Mouse (Mus musculus) T-cell, adult 2 months (primary cell): Measurements from ENCODE around the gene Glg1.
"Not testable (repeated sequence)": the region's sequence is repeated elsewhere in the genome, so short reads cannot be mapped to it uniquely, and the experiment has no call there.

Experiments
- DNase-seq: peaks from one replicate; pipeline ENCODE4 v3.0.0; 2022; ENCODE audit warnings: low spot score

The Glg1 gene

GRCm38 (mm10) chr8:111252487-111253112, 6.4 kb downstream of the Glg1 start:
- no peak for DNase-seq

GRCm38 (mm10) chr8:111250111-111250510, 8.9 kb downstream of the Glg1 start:
- DNase-seq: no peak

DNA sequence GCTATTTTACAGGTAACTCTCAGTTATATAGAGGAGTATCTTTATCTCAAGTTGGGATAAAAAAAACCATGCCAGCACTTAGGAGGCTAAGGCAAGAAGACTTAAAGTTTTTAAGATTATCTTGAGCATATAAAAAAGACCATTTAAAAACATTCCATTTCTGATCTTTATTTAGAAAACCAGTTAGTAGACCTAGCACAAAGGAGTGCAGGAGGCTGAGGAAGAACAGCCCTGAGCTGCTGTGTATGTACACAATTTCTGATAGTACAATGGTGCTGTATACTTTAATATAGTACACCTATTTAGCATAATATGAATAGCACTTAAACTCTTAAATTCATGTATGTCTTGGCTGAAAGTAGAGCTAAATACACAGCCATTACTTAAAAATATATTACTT, 10.9 kb downstream of the Glg1 start:
- no peak for DNase-seq

GRCm38 (mm10) chr8:111246864-111247263, 12.2 kb downstream of the Glg1 start:
- not testable (repeated sequence) for DNase-seq

- DNase-seq: no peak
Observed at GRCm38 (mm10) chr8:111246287-111246830, 12.7 kb downstream of the Glg1 start.

GRCm38 (mm10) chr8:111237301-111237700, 21.7 kb downstream of the Glg1 start:
- DNase-seq: no peak

DNA sequence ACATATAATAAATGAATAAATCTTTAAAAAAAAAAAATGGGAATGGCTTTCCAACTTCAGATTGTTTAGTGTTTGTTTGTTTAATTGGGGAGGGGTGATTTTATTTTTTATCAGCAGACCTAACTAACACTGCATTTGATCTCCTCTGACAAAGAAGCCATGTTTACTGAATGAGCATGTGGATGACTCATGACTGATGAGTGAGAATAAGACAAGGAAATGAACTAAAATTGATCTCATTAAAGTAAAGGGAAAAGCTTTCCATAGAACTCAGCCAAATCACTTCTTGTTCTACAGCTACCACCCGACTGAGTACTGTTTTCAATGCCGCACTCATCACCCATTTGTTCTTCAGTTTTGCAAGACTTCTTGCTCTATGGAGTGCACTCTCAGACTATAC, 25.3 kb downstream of the Glg1 start:
- no peak for DNase-seq

DNA sequence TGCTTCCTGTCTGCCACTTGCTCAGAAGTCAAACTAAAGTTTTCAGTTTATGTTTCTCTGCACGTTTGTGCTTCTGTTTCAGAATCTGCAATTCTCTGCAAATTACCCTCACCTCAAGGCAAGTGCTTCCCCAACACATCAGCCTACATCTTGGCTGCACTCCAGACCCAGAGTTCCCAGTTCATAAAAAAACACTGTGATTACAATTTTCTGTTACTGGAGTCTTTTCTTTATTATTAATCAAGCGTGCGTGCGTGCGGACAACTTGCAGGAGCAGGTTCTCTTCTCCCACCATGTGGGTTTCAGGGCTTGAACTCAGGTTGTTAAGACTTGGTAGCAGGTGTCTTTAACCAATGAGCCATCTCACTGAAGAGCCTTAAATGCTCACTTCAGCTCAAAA, 34.9 kb downstream of the Glg1 start:
- DNase-seq: no peak

GRCm38 (mm10) chr8:111218107-111218506, 40.9 kb downstream of the Glg1 start:
- DNase-seq: no peak

- no peak for DNase-seq
Observed at GRCm38 (mm10) chr8:111213406-111213805, 45.6 kb downstream of the Glg1 start.

DNA sequence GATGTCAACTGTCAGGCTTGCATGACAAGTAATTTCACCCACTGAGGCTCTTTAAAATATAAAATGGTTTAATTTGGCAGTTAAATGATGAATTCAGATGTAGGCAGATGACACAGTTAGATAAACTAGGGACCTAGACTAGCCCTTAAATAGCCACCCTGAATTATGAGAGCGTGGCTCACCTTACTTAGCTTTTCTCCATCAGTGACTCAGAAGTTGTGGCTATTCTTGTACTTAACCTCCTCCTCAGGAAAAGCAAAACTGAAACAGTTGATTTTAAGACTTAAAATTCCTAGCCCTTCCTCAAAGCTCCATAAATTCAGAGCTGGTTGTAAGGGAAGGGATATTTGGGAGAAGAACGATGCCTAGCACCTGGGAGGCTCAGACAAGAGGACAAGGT, 47.8 kb downstream of the Glg1 start:
- no peak for DNase-seq

- DNase-seq: no peak
Observed at GRCm38 (mm10) chr8:111209874-111210273, 49.1 kb downstream of the Glg1 start.

DNA sequence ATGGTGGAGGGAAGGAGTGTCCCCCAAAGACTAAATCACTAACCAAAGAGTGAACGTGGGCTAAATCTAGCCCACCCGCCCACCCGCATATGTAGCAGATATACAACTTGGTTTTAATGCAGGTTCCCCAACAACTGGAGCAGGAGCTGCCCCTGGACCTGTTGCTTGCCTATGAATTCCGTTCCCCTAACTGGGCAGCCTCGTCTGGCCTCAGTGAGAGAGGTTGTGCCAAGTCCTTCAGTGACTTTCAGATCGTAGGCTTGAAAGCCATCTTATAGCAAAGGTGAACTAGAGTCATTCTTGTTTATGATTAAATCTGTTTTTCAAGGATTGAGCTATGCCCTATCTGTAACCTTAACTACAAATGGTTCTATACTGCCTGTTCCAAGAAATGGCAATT, 52.7 kb downstream of the Glg1 start:
- DNase-seq: no peak

- no peak for DNase-seq
Observed at GRCm38 (mm10) chr8:111205033-111205432, 54.0 kb downstream of the Glg1 start.

DNA sequence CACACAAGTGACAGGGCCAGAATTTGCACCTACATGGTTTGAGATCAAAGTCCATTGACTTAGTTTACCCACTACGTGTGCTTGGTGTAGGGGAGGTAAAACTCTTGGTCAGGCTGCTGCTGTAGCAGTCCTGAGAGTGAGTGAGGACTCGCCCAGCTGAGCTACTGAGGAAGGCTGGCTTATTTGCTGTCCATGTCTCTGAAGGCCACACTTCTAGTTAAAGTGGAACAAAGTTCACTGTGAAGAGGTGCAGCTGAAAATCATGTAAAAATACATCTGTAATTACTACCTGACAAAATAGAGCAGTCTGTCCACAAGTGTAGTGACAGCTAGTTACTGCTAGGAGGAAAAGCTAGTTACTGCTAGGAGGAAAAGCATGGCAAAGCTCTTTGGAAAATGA, 55.7 kb downstream of the Glg1 start:
- DNase-seq: no peak

DNA sequence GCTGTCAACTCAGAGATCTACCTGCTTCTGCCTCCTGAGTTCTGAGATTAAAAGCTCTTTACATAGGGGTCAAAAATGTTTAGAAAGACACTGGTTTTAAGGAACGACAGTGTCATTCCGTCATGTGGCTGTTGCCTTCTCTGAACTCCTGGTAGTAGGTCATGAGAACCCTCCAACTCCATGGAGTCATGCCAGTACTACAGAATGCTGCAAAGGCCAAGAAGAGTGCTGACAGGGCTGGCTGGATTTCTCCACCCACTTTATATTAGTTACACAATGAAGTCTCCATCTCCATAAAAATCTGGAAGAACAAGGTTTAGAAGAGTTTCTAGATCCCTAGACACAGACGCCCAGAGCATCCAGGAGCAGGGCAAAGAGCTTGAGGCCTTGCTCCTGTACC, 61.0 kb downstream of the Glg1 start:
- DNase-seq: no peak

DNA sequence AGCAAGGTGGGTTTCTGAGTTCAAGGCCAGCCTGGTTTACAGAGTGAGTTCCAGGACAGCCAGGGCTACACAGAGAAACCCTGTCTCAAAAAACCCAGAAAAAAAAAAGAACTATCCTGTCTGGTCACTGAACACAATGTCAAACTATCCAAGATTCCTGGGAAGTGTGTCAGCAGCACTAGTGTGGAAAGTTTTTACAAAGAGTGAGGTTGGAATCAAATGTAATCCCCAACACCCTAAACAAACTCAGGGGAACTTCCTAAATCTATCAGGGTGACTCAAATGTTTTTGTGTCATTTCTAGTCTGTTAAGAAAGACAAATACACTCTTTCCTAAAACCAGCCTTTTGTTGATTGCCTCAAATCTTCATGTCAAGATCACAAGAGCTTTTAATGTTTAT, 62.8 kb downstream of the Glg1 start:
- DNase-seq: no peak

- DNase-seq: no peak
Observed at GRCm38 (mm10) chr8:111188594-111189211, 70.3 kb downstream of the Glg1 start.

DNA sequence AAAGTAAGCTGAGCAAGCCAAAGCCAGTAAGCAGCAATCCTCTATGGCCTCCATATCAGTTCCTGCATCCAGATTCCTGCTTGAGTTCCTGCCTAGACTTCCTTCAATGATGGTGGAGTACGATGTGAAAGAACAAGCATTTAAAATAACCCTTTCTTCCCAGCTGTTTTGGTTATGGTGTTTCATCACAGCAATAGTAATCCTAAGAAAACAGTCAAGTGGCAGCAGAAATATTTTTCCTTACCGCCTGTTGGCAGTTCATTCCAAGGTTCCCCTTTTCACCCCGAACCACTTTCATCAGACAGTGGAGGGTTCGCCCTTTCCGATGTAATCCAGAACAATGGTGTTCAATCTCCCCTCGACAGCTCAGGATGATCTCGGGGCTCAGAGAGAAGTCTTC, 71.5 kb downstream of the Glg1 start:
- DNase-seq: no peak

- no peak for DNase-seq
Observed at GRCm38 (mm10) chr8:111185472-111185947, 73.5 kb downstream of the Glg1 start.

- DNase-seq: no peak
Observed at GRCm38 (mm10) chr8:111171661-111172060, 87.4 kb downstream of the Glg1 start.

DNA sequence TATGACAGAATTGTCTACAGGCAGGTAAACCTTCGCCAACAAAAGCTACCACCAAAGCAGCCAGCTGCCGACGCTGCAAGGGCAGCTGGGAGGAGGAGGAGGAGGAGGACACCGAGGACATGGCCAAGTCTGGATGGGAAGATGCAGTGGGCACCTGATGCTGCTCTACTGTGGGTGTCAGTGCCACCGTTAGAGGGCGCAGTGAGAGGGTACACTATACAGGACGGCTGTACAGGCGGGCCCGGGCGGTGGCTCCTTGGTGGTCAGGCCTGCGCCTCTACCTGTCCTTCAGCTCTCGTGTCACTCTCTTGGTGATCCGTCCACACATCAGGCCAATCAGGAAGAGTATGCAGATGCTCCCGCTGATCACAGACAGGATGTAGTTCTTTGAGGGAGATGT, 101.4 kb downstream of the Glg1 start:
- peak; percentile 14 for DNase-seq

DNA sequence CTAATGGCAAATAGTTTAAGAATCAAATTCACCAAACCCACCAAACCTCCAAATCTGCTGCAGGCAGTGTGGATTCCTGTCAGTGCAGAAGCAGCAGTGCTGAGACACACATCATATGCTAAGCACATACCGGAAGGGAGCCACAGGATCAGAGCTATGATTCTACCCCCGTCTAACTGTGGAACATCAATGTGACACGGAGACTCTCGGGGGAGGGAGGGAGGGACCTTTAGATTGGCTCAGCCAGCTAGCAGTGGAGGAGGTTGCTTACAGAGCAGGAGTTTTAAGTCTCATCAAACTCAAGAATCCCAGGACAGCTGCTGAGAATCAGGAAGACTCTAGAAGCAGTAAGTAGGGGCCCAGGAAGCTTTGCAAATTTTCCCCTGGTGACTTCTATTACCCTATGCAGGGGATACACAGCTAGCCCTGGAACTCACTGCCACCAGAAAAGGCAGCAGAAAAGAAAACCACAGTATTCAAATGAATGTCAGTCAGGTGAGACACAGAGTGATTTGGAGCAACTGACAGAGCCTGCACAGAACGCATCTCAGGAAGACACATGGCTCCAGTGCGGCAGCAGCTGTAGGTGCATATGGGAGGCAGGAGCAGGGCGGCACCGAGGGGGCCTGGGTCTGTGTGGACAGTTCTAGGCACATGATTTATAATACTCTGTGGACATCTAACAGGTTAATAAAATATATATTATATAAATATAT, 103.1 kb downstream of the Glg1 start:
- no peak for DNase-seq
